Mouse (Mus musculus): ENCODE results near the gene Kpna2. TPM values are rescaled to one million over a fixed set of nuclear protein-coding genes. Genes with fewer than 3 reads are reported as not detected.
"Not testable (repeated sequence)": the region's sequence is repeated elsewhere in the genome, so short reads cannot be mapped to it uniquely, and the experiment has no call there.

The Kpna2 gene
- total RNA-seq, 2 experiments from 2014 or later = 70.1 to 72.1 TPM

- no peak for DNase-seq
Measured at GRCm38 (mm10) chr11:107019318-107019717, 20.0 kb upstream of the Kpna2 start.

GRCm38 (mm10) chr11:107018606-107019005 is 19.3 kb upstream of the Kpna2 start:
- DNase-seq = no peak

- no peak for DNase-seq
Measured at GRCm38 (mm10) chr11:107017339-107017886, 18.1 kb upstream of the Kpna2 start.

GRCm38 (mm10) chr11:107016893-107017292 is 17.6 kb upstream of the Kpna2 start:
- DNase-seq = no peak

GRCm38 (mm10) chr11:107015535-107016187 is 16.3 kb upstream of the Kpna2 start:
- not testable (repeated sequence) for DNase-seq

- peak in 1 of 2 experiments; percentile 53 for DNase-seq
Measured at GRCm38 (mm10) chr11:107014597-107015309, 15.4 kb upstream of the Kpna2 start.

GRCm38 (mm10) chr11:107014020-107014585 is 14.8 kb upstream of the Kpna2 start:
- DNase-seq = no peak

GRCm38 (mm10) chr11:107012324-107013017 is 13.1 kb upstream of the Kpna2 start:
- peak; percentile 99 to 100 for DNase-seq

GRCm38 (mm10) chr11:107011669-107012323 is 12.5 kb upstream of the Kpna2 start:
- DNase-seq = peak in 1 of 2 experiments; percentile 58

- DNase-seq = no peak
Measured at GRCm38 (mm10) chr11:107011171-107011570, 11.8 kb upstream of the Kpna2 start.

GRCm38 (mm10) chr11:107010447-107010846 is 11.1 kb upstream of the Kpna2 start:
- no peak for DNase-seq

- no peak for DNase-seq
Measured at GRCm38 (mm10) chr11:107005538-107005937, 6.2 kb upstream of the Kpna2 start.

GRCm38 (mm10) chr11:107001760-107002675 is 2.7 kb upstream of the Kpna2 start:
- no peak for DNase-seq

- DNase-seq = no peak
Measured at GRCm38 (mm10) chr11:106999949-107000513, 690 bp upstream of the Kpna2 start.

- DNase-seq = peak in 1 of 2 experiments; percentile 60
Measured at GRCm38 (mm10) chr11:106998651-106999150, 640 bp downstream of the Kpna2 start.

- no peak for DNase-seq
Measured at GRCm38 (mm10) chr11:106997976-106998375, 1.4 kb downstream of the Kpna2 start.

- not testable (repeated sequence) for DNase-seq
Measured at GRCm38 (mm10) chr11:106996492-106996891, 2.8 kb downstream of the Kpna2 start.

- DNase-seq = peak; percentile 51 to 75
Measured at GRCm38 (mm10) chr11:106994246-106995085, 4.9 kb downstream of the Kpna2 start.

- DNase-seq = no peak
Measured at GRCm38 (mm10) chr11:106987384-106987783, 12.0 kb downstream of the Kpna2 start.
